Mouse (Mus musculus): ENCODE measurements around the gene Defb22. TPM values are rescaled to one million over a fixed set of nuclear protein-coding genes. Genes with fewer than 3 reads are reported as not detected.

The Defb22 gene
- polyA plus RNA-seq (2015; fragmentation: Nextera tagmentation; extraction: Ambion mirVana), result not detected in 2 replicates

DNA sequence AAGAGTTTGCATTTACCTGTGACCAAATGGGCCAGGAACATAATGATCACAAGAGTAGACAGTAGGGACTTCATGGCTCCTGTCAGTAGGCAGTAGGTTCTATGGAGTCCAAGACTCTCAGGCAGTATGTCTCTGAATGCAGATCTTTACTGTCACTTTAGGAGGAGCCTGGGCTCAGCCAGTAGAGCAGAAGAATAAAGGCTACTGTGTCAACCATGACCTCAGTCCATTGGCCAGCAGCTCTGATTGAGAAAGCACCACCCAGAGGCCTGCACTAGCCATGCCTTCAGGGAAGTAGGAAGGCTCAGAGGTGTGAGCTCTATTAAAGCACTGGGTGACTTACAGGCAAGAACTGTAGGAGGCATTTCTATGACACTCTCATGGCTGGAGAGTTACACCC lies at the start of gene Defb22:
Gene Defb22 (minus strand): TSS at position 101 of the 400 bp plus-strand sequence.
- H3K9me3 ChIP-seq (ENCODE audit: control insufficient read depth, low read length), result no peaks in the 10 kb centered on the region
- no peak within 1 kb of the TSS for H3K4me2 ChIP-seq (ENCODE audit: low read depth, low read length)
- no peak for ATAC-seq
- no peak within 1 kb of the TSS for H3K4me3 ChIP-seq (ENCODE audit: low read length)
- no peaks in the 10 kb centered on the region for H3K36me3 ChIP-seq (ENCODE audit: control insufficient read depth, insufficient read depth, low read length)
- H3K9ac ChIP-seq (ENCODE audit: low read depth, low read length), result no peak within 1 kb of the TSS
- no peaks in the 10 kb centered on the region for H3K4me1 ChIP-seq (ENCODE audit: control insufficient read depth, insufficient read depth, low read length)
- H3K27me3 ChIP-seq (replicated peaks; ENCODE audit: control insufficient read depth, insufficient read depth, low read length), result no peaks in the 10 kb centered on the region
- no peak within 1 kb of the TSS for H3K27ac ChIP-seq (ENCODE audit: low read length)

- no peaks in the 10 kb centered on the region for H3K36me3 ChIP-seq (ENCODE audit: control insufficient read depth, insufficient read depth, low read length)
- H3K4me3 ChIP-seq (ENCODE audit: low read length), result no peak within 1 kb of the TSS
- H3K27ac ChIP-seq (ENCODE audit: low read length), result no peak within 1 kb of the TSS
- H3K27me3 ChIP-seq (replicated peaks; ENCODE audit: control insufficient read depth, insufficient read depth, low read length), result no peaks in the 10 kb centered on the region
- ATAC-seq, result no peak
- no peaks in the 10 kb centered on the region for H3K4me1 ChIP-seq (ENCODE audit: control insufficient read depth, insufficient read depth, low read length)
- H3K9me3 ChIP-seq (ENCODE audit: control insufficient read depth, low read length), result no peaks in the 10 kb centered on the region
- no peak within 1 kb of the TSS for H3K9ac ChIP-seq (ENCODE audit: low read depth, low read length)
- no peak within 1 kb of the TSS for H3K4me2 ChIP-seq (ENCODE audit: low read depth, low read length)
- WGBS, result 69% methylated on average over 4 of the region's 4 CpGs
These were observed 28.0 kb upstream of the Defb22 start, which contains the start of gene Defb28 for GRCm38 (mm10) chr2:152517981-152518380. Gene Defb28, plus strand, starts transcription at chr2:152518255.

DNA sequence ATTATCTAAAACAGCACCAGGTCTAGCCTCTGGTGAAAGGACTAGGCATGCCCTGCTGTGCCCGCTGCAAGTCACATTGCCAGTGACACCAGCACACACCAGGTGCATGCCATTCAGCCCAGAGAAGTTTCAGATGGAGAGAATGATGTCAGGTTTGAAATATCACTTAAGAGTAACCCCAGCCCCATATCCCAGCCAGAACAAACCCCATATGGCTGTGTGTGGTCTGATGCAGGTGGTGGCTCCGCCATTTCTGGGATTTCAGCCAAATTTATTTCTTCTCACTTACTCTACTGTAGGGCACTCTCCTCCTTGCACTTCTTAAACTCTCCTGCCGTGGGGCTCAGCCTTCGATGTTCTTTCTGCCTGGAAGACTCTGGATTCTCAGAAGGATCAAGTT lies 26.1 kb upstream of the Defb22 start:
- H3K9ac ChIP-seq (ENCODE audit: low read depth, low read length), result no peak overlapping the region
- H3K9me3 ChIP-seq (ENCODE audit: control insufficient read depth, low read length), result no peaks in the 10 kb centered on the region
- no peak for ATAC-seq
- H3K4me2 ChIP-seq (ENCODE audit: low read depth, low read length), result no peak overlapping the region
- H3K4me1 ChIP-seq (ENCODE audit: control insufficient read depth, insufficient read depth, low read length), result no peaks in the 10 kb centered on the region
- no peaks in the 10 kb centered on the region for H3K27me3 ChIP-seq (replicated peaks; ENCODE audit: control insufficient read depth, insufficient read depth, low read length)
- H3K27ac ChIP-seq (ENCODE audit: low read length), result no peak overlapping the region
- no peak overlapping the region for H3K4me3 ChIP-seq (ENCODE audit: low read length)
- WGBS, result 63% methylated on average over 4 of the region's 4 CpGs
- no peaks in the 10 kb centered on the region for H3K36me3 ChIP-seq (ENCODE audit: control insufficient read depth, insufficient read depth, low read length)

DNA sequence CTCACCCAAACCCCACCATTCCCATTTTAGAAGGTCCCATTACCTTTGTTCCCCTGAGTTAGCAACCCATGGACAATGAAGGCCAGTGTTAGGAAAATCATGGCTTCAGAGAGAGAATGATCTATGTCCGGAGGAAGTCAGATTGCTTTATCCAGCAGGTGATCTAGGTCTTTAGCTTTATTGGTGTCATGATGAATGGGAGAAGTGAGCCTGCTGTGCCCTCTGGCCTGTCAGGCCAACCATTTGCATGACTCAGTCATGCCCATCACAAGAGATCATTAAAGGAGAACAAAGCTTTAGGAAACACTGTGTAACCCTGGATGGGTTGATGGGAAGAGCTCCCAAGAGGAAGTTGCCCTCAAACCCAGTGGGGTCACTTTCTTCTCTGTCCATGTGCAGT lies 21.7 kb upstream of the Defb22 start, which contains the start of gene Defb26:
Gene Defb26 (minus strand): TSS at position 101 of the 400 bp plus-strand sequence.
- no peak within 1 kb of the TSS for H3K27ac ChIP-seq (ENCODE audit: low read length)
- ATAC-seq, result no peak
- no peak within 1 kb of the TSS for H3K9ac ChIP-seq (ENCODE audit: low read depth, low read length)
- H3K36me3 ChIP-seq (ENCODE audit: control insufficient read depth, insufficient read depth, low read length), result no peaks in the 10 kb centered on the region
- no peaks in the 10 kb centered on the region for H3K27me3 ChIP-seq (replicated peaks; ENCODE audit: control insufficient read depth, insufficient read depth, low read length)
- 82% methylated on average over 1 of the region's 1 CpGs for WGBS
- no peaks in the 10 kb centered on the region for H3K4me1 ChIP-seq (ENCODE audit: control insufficient read depth, insufficient read depth, low read length)
- H3K4me2 ChIP-seq (ENCODE audit: low read depth, low read length), result no peak within 1 kb of the TSS
- H3K4me3 ChIP-seq (ENCODE audit: low read length), result no peak within 1 kb of the TSS
- H3K9me3 ChIP-seq (ENCODE audit: control insufficient read depth, low read length), result no peaks in the 10 kb centered on the region

DNA sequence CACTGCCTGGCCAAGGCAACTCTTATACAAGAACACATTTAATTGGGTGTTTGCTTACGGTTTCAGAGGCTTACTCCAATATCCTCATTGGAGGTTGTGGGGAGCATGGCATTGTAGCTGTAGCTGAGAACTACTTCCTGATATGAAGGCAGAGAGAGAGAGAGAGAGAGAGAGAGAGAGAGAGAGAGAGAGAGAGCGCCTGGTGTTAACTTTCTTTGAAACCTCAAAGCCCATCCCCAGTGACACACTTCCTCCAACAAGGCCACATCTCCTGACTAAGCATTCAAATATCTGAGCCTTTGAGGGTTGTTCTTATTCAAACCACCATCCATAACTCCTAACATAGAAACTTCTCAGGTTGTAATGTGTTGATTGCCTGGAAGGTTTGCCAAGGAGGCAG lies 14.0 kb upstream of the Defb22 start:
- ATAC-seq, result no peak
- no peak overlapping the region for H3K9ac ChIP-seq (ENCODE audit: low read depth, low read length)
- 85% methylated on average over 2 of the region's 2 CpGs for WGBS

DNA sequence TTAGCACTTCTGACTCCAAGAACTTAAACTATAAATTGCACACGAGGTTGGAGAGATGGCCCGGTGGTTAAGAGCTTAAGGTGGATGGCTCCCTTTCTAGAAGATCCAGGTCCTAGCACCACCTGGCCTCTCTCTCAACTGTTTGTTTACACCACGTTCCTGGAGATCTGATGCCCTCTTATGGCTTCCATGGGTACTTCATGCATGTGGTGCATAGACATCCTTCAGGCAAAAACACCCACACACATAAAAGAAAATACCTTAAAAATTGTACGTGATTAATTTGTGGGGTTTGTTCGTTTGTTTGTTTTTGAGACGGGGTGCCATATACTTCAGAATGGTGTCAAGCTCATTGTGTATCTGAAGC lies 10.9 kb upstream of the Defb22 start:
- WGBS, result 74% methylated on average over 6 of the region's 6 CpGs
- H3K4me3 ChIP-seq (ENCODE audit: low read length), result no peak overlapping the region
- H3K27ac ChIP-seq (ENCODE audit: low read length), result no peak overlapping the region
- no peaks in the 10 kb centered on the region for H3K9me3 ChIP-seq (ENCODE audit: control insufficient read depth, low read length)
- H3K4me2 ChIP-seq (ENCODE audit: low read depth, low read length), result no peak overlapping the region
- no peaks in the 10 kb centered on the region for H3K4me1 ChIP-seq (ENCODE audit: control insufficient read depth, insufficient read depth, low read length)
- no peaks in the 10 kb centered on the region for H3K27me3 ChIP-seq (replicated peaks; ENCODE audit: control insufficient read depth, insufficient read depth, low read length)
- H3K36me3 ChIP-seq (ENCODE audit: control insufficient read depth, insufficient read depth, low read length), result no peaks in the 10 kb centered on the region
- no peak overlapping the region for H3K9ac ChIP-seq (ENCODE audit: low read depth, low read length)
- ATAC-seq, result no peak

More for the DNA sequence above, 14.0 kb upstream of the Defb22 start:
- H3K9me3 ChIP-seq (ENCODE audit: control insufficient read depth, low read length), result no peaks in the 10 kb centered on the region
- H3K4me1 ChIP-seq (ENCODE audit: control insufficient read depth, insufficient read depth, low read length), result no peaks in the 10 kb centered on the region
- H3K27me3 ChIP-seq (replicated peaks; ENCODE audit: control insufficient read depth, insufficient read depth, low read length), result no peaks in the 10 kb centered on the region
- H3K27ac ChIP-seq (ENCODE audit: low read length), result no peak overlapping the region
- no peak overlapping the region for H3K4me2 ChIP-seq (ENCODE audit: low read depth, low read length)
- H3K4me3 ChIP-seq (ENCODE audit: low read length), result no peak overlapping the region
- no peaks in the 10 kb centered on the region for H3K36me3 ChIP-seq (ENCODE audit: control insufficient read depth, insufficient read depth, low read length)

DNA sequence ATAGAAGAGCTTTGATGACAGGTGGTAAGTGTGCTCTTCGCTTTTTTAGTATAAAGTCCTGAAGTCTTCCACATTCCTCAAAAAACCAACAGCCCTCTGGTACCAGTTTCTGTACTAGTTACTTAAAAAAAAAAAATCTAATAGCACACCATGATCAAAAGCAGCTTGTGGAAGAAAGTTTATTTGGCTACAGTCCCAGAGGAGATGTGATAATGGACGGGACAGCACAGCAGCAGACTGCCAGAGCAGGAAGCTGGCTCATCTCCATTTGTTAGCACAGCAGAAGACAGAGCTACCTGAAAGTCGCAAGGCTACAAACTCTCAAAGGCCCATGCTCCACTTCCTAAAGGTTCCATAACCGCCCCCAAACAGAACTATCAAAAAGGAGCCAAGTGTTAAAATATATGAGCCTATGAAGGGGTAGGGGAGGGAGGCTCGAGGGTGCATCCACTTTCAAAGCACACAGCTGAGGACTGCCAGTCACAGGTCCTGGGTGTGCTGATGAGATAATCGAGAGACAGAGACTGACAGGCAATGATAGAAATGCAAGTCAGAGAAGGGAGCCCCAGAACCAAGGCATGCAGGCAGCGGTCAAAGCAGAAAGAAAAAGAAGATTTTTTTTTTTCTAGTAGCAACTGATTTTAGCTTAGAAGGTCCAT lies 10.4 kb upstream of the Defb22 start:
- 68% methylated on average over 7 of the region's 7 CpGs for WGBS
- no peak overlapping the region for H3K4me3 ChIP-seq (ENCODE audit: low read length)
- no peak overlapping the region for H3K27ac ChIP-seq (ENCODE audit: low read length)
- no peak for ATAC-seq
- H3K9me3 ChIP-seq (ENCODE audit: control insufficient read depth, low read length), result no peaks in the 10 kb centered on the region
- H3K4me1 ChIP-seq (ENCODE audit: control insufficient read depth, insufficient read depth, low read length), result no peaks in the 10 kb centered on the region
- no peak overlapping the region for H3K9ac ChIP-seq (ENCODE audit: low read depth, low read length)
- no peaks in the 10 kb centered on the region for H3K27me3 ChIP-seq (replicated peaks; ENCODE audit: control insufficient read depth, insufficient read depth, low read length)
- no peaks in the 10 kb centered on the region for H3K36me3 ChIP-seq (ENCODE audit: control insufficient read depth, insufficient read depth, low read length)
- H3K4me2 ChIP-seq (ENCODE audit: low read depth, low read length), result no peak overlapping the region

DNA sequence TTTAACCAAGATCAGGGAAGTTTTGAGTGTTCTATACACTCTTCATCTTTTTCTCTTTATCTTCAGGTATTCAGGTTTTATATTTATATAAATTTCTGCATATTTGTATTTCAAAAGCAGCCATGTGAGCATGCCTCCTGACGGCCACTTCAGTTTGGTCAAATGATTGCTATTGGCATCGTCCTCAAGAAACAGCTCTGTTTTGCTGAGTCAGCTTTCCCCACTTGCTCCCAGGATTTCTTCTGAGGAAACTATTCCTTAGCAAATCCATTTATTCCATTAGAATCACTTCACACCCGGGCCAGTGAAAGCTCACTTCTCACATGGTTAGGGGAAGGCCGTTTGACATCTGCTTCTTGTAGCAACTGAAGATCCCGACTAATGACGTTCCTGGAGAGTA lies 8.1 kb upstream of the Defb22 start:
- Histone ChIP-seq H3K4me2 (ENCODE audit: low read depth, low read length) (no peak overlapping the region), H3K36me3 (ENCODE audit: control insufficient read depth, insufficient read depth, low read length) (no peaks in the 10 kb centered on the region), H3K4me3 (ENCODE audit: low read length) (no peak overlapping the region), H3K4me1 (ENCODE audit: control insufficient read depth, insufficient read depth, low read length) (no peaks in the 10 kb centered on the region), H3K9me3 (ENCODE audit: control insufficient read depth, low read length) (no peaks in the 10 kb centered on the region), H3K27me3 (replicated peaks; ENCODE audit: control insufficient read depth, insufficient read depth, low read length) (no peaks in the 10 kb centered on the region), H3K9ac (ENCODE audit: low read depth, low read length) (no peak overlapping the region), H3K27ac (ENCODE audit: low read length) (no peak overlapping the region)
- WGBS, result 77% methylated on average over 6 of the region's 6 CpGs
- no peak for ATAC-seq

GRCm38 (mm10) chr2:152493151-152493550 lies 3.2 kb upstream of the Defb22 start:
- H3K4me1 ChIP-seq (ENCODE audit: control insufficient read depth, insufficient read depth, low read length), result no peaks in the 10 kb centered on the region
- no peaks in the 10 kb centered on the region for H3K9me3 ChIP-seq (ENCODE audit: control insufficient read depth, low read length)
- no peak for ATAC-seq
- H3K9ac ChIP-seq (ENCODE audit: low read depth, low read length), result no peak overlapping the region
- H3K36me3 ChIP-seq (ENCODE audit: control insufficient read depth, insufficient read depth, low read length), result no peaks in the 10 kb centered on the region
- no peaks in the 10 kb centered on the region for H3K27me3 ChIP-seq (replicated peaks; ENCODE audit: control insufficient read depth, insufficient read depth, low read length)
- H3K4me2 ChIP-seq (ENCODE audit: low read depth, low read length), result no peak overlapping the region
- H3K4me3 ChIP-seq (ENCODE audit: low read length), result no peak overlapping the region
- 75% methylated on average over 6 of the region's 6 CpGs for WGBS
- no peak overlapping the region for H3K27ac ChIP-seq (ENCODE audit: low read length)

GRCm38 (mm10) chr2:152487024-152487423 lies 2.9 kb downstream of the Defb22 start:
- no peak overlapping the region for H3K9ac ChIP-seq (ENCODE audit: low read depth, low read length)
- no peak overlapping the region for H3K4me3 ChIP-seq (ENCODE audit: low read length)
- 73% methylated on average over 2 of the region's 2 CpGs for WGBS
- H3K4me2 ChIP-seq (ENCODE audit: low read depth, low read length), result no peak overlapping the region
- no peaks in the 10 kb centered on the region for H3K27me3 ChIP-seq (replicated peaks; ENCODE audit: control insufficient read depth, insufficient read depth, low read length)
- no peaks in the 10 kb centered on the region for H3K36me3 ChIP-seq (ENCODE audit: control insufficient read depth, insufficient read depth, low read length)
- H3K4me1 ChIP-seq (ENCODE audit: control insufficient read depth, insufficient read depth, low read length), result no peaks in the 10 kb centered on the region
- H3K9me3 ChIP-seq (ENCODE audit: control insufficient read depth, low read length), result no peaks in the 10 kb centered on the region
- no peak for ATAC-seq
- no peak overlapping the region for H3K27ac ChIP-seq (ENCODE audit: low read length)
